Mouse (Mus musculus): ENCODE measurements at regions not wholly inside any gene's neighbourhood (a gene's known extent, or its start where the extent isn't known, plus 50 kb on each side); places are given as distances from the start of the nearest gene placed in this dataset.

DNA sequence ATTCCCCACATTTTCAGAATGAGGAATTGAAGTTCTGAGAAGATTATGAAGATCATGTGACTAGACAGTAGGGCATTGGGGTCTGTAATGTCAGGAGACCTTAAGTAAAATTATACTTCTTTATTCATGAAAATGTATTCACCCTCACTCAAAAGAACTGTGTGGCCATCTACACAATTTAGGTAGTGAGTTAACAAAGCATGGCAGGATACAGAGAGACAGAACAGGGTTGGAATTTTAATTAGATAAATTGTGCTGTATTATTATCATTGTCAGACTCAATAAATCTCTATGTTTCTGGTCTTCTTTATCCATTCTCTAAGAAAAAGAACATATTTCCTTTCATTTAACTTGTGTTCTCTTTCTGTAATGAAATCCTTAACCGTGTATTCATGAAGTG lies 363.5 kb upstream of the Fam98a start:
- no peaks in the 10 kb centered on the region for H3K9me3 ChIP-seq (ENCODE audit: control insufficient read depth)
- 92% methylated on average over 1 of the region's 1 CpGs for WGBS
- no peaks in the 10 kb centered on the region for H3K36me3 ChIP-seq (ENCODE audit: control insufficient read depth, insufficient read depth)
- H3K9ac ChIP-seq (ENCODE audit: low read depth, low read length): no peak overlapping the region
- no peak for TF ChIP-seq CTCF (IDR thresholded peaks at IDR 0.05; ENCODE audit: low read depth)
- H3K4me2 ChIP-seq (replicated peaks; ENCODE audit: low read depth): no peak overlapping the region
- H3K27ac ChIP-seq (ENCODE audit: low read depth, low read length): no peak overlapping the region
- H3K27me3 ChIP-seq (replicated peaks; ENCODE audit: control insufficient read depth, insufficient read depth, low read length): no peaks in the 10 kb centered on the region
- no peak overlapping the region for H3K4me3 ChIP-seq (ENCODE audit: low read depth, low read length)
- no peaks in the 10 kb centered on the region for H3K4me1 ChIP-seq (replicated peaks; ENCODE audit: control insufficient read depth, insufficient read depth, low read length)
- ATAC-seq: no peak

DNA sequence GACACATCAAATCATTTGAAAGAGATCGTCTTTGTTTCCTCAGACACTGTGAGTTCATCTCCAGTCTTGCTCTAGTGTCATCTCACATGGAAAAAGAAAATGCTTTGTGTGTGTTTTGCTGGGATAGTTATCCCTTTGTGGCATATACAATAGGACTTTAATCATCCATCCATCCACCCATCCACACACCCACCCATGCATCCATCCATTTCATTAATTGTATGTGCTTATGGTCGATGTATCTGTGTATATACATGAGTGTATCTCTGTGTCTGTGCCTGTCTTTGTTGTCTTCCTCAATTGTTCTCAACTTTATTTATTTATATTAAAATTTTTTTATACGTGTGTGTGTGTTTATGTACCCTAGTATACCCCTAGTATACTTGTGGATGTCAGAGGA lies 355.3 kb upstream of the Fam98a start:
- ATAC-seq: no peak
- H3K27me3 ChIP-seq (replicated peaks; ENCODE audit: control insufficient read depth, insufficient read depth, low read length): no peaks in the 10 kb centered on the region

DNA sequence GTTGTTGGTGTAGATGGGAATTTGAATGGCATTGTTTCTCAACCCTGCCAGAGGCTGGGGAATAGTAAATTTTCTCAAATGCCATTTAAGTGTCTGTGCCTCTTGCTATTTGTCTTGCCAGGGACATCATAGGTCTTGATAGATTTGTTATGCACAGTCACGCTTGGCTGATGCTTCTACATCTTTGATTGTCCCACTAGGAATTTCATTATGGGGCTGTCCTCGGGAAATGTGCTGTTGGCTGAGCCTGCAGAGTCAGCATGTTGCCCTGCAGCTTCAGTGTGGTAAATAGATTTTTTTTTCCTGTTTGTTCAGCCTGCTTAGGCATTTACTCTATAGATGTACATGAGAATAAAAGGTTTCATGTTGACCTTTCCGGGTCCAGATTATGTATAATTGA lies 354.9 kb upstream of the Fam98a start:
- Histone ChIP-seq H3K27me3 (replicated peaks; ENCODE audit: control insufficient read depth, insufficient read depth, low read length) (no peaks in the 10 kb centered on the region), H3K9ac (ENCODE audit: low read depth, low read length) (no peak overlapping the region), H3K4me1 (replicated peaks; ENCODE audit: control insufficient read depth, insufficient read depth, low read length) (no peaks in the 10 kb centered on the region), H3K9me3 (ENCODE audit: control insufficient read depth) (no peaks in the 10 kb centered on the region), H3K4me3 (ENCODE audit: low read depth, low read length) (no peak overlapping the region), H3K4me2 (replicated peaks; ENCODE audit: low read depth) (no peak overlapping the region), H3K36me3 (ENCODE audit: control insufficient read depth, insufficient read depth) (no peaks in the 10 kb centered on the region), H3K27ac (ENCODE audit: low read depth, low read length) (no peak overlapping the region)
- WGBS: 80% methylated on average over 3 of the region's 3 CpGs
- ATAC-seq: no peak
- no peak for TF ChIP-seq CTCF (IDR thresholded peaks at IDR 0.05; ENCODE audit: low read depth)

More for the DNA sequence above, 355.3 kb upstream of the Fam98a start:
- Histone ChIP-seq H3K9ac (ENCODE audit: low read depth, low read length) (no peak overlapping the region), H3K9me3 (ENCODE audit: control insufficient read depth) (no peaks in the 10 kb centered on the region), H3K4me1 (replicated peaks; ENCODE audit: control insufficient read depth, insufficient read depth, low read length) (no peaks in the 10 kb centered on the region), H3K4me2 (replicated peaks; ENCODE audit: low read depth) (no peak overlapping the region), H3K4me3 (ENCODE audit: low read depth, low read length) (no peak overlapping the region), H3K36me3 (ENCODE audit: control insufficient read depth, insufficient read depth) (no peaks in the 10 kb centered on the region), H3K27ac (ENCODE audit: low read depth, low read length) (no peak overlapping the region)
- TF ChIP-seq CTCF (IDR thresholded peaks at IDR 0.05; ENCODE audit: low read depth): no peak
- WGBS: 82% methylated on average over 3 of the region's 3 CpGs

DNA sequence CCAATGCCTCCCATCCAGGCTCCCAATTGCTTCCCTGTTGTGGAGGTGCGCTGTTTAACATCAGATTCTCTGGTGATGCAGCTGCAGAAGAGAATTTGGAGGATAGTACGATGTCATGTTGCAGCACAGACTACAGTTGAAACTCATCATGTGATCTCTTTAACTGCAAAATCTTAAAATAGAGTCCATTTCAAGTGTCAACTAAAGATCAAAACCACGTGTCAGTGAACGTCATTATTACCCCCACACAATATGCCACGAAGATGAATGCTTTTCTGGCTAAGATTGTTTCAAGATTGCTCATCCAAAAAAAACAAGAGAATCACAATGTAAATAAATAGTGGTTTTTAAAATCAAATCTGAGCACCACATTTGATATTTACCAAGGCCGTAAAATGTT lies 343.7 kb upstream of the Fam98a start:
- H3K4me2 ChIP-seq (replicated peaks; ENCODE audit: low read depth): no peak overlapping the region
- ATAC-seq: no peak
- no peaks in the 10 kb centered on the region for H3K36me3 ChIP-seq (ENCODE audit: control insufficient read depth, insufficient read depth)
- WGBS: 79% methylated on average over 6 of the region's 6 CpGs
- no peaks in the 10 kb centered on the region for H3K4me1 ChIP-seq (replicated peaks; ENCODE audit: control insufficient read depth, insufficient read depth, low read length)
- H3K27ac ChIP-seq (ENCODE audit: low read depth, low read length): no peak overlapping the region
- H3K9ac ChIP-seq (ENCODE audit: low read depth, low read length): no peak overlapping the region
- no peak overlapping the region for H3K4me3 ChIP-seq (ENCODE audit: low read depth, low read length)
- H3K27me3 ChIP-seq (replicated peaks; ENCODE audit: control insufficient read depth, insufficient read depth, low read length): no peaks in the 10 kb centered on the region
- no peaks in the 10 kb centered on the region for H3K9me3 ChIP-seq (ENCODE audit: control insufficient read depth)
- TF ChIP-seq CTCF (IDR thresholded peaks at IDR 0.05; ENCODE audit: low read depth): no peak

DNA sequence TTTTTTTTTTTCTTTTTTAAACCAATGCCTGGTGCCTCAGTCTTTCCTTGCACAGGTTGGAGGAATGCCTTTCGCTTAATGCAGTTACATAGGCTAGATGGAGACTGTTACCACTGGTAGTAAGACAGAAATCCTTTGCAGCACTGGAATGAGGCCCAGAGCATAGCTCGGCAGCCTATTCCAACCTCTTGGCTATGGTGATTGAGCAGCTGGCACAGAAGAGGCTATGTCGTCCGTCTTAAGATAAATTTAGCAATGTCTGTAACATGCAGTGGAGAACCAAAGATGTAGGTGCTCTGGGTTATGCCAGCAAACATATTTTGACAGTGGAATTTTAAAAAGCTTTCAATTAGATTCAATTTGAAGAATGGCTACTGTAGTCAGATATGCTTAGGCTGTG lies 343.2 kb upstream of the Fam98a start:
- Histone ChIP-seq H3K4me3 (ENCODE audit: low read depth, low read length) (no peak overlapping the region), H3K4me1 (replicated peaks; ENCODE audit: control insufficient read depth, insufficient read depth, low read length) (no peaks in the 10 kb centered on the region), H3K27me3 (replicated peaks; ENCODE audit: control insufficient read depth, insufficient read depth, low read length) (no peaks in the 10 kb centered on the region), H3K27ac (ENCODE audit: low read depth, low read length) (no peak overlapping the region), H3K4me2 (replicated peaks; ENCODE audit: low read depth) (no peak overlapping the region), H3K9ac (ENCODE audit: low read depth, low read length) (no peak overlapping the region), H3K36me3 (ENCODE audit: control insufficient read depth, insufficient read depth) (no peaks in the 10 kb centered on the region), H3K9me3 (ENCODE audit: control insufficient read depth) (no peaks in the 10 kb centered on the region)
- 78% methylated on average over 4 of the region's 4 CpGs for WGBS
- ATAC-seq: no peak
- no peak for TF ChIP-seq CTCF (IDR thresholded peaks at IDR 0.05; ENCODE audit: low read depth)

DNA sequence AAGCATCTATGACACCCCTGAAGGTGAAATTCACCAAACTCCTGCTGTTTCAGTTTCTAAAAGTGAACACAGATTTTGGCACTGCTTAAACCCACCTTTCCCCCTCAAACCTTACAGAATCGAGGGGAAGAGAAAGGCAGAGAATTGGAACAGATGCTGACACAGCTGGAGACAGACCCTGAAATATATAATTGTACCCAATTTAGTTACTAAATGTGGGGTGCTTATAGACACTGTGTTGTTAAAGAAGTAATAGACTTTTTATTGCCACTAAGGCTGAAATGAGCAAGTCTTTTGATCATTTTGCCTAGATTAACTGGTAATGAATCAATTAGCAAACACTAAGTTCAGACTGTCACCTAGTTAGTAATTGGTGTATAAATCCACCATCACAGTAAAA lies 341.8 kb upstream of the Fam98a start:
- Histone ChIP-seq H3K9ac (ENCODE audit: low read depth, low read length) (no peak overlapping the region), H3K27me3 (replicated peaks; ENCODE audit: control insufficient read depth, insufficient read depth, low read length) (no peaks in the 10 kb centered on the region), H3K4me1 (replicated peaks; ENCODE audit: control insufficient read depth, insufficient read depth, low read length) (no peaks in the 10 kb centered on the region), H3K36me3 (ENCODE audit: control insufficient read depth, insufficient read depth) (no peaks in the 10 kb centered on the region), H3K4me3 (ENCODE audit: low read depth, low read length) (no peak overlapping the region), H3K27ac (ENCODE audit: low read depth, low read length) (no peak overlapping the region), H3K9me3 (ENCODE audit: control insufficient read depth) (no peaks in the 10 kb centered on the region), H3K4me2 (replicated peaks; ENCODE audit: low read depth) (no peak overlapping the region)
- no peak for ATAC-seq
- TF ChIP-seq CTCF (IDR thresholded peaks at IDR 0.05; ENCODE audit: low read depth): no peak
- WGBS: 62% methylated on average over 1 of the region's 1 CpGs

DNA sequence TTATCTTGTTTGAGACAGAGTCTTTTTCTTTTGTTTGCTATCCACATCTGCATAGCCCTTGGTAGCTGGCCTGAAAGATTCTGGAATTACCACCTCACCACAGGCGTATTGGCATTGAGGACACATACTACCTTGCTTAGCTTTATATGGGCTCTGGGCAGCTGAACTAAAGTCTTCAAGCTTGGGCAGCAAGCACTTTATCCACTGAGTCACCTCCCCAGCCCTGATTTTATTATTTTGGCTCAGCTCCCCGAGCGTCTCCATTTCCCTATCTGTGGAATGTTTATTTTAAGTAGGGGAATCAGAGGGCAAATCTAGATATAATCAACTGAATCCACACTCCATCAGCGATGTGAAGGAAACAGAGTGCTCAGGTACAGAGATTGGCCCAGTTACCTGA lies 340.4 kb upstream of the Fam98a start:
- Histone ChIP-seq H3K36me3 (ENCODE audit: control insufficient read depth, insufficient read depth) (no peaks in the 10 kb centered on the region), H3K27me3 (replicated peaks; ENCODE audit: control insufficient read depth, insufficient read depth, low read length) (no peaks in the 10 kb centered on the region), H3K9me3 (ENCODE audit: control insufficient read depth) (no peaks in the 10 kb centered on the region), H3K9ac (ENCODE audit: low read depth, low read length) (no peak overlapping the region), H3K4me3 (ENCODE audit: low read depth, low read length) (no peak overlapping the region), H3K4me2 (replicated peaks; ENCODE audit: low read depth) (no peak overlapping the region), H3K27ac (ENCODE audit: low read depth, low read length) (no peak overlapping the region), H3K4me1 (replicated peaks; ENCODE audit: control insufficient read depth, insufficient read depth, low read length) (no peaks in the 10 kb centered on the region)
- WGBS: 31% methylated on average over 4 of the region's 4 CpGs
- no peak for TF ChIP-seq CTCF (IDR thresholded peaks at IDR 0.05; ENCODE audit: low read depth)
- ATAC-seq: no peak
